Mouse (Mus musculus) forebrain, embryonic 10.5 days (tissue): ENCODE measurements around the gene Cdkn1b. TPM values are rescaled to one million over a fixed set of nuclear protein-coding genes. Genes with fewer than 3 reads are reported as not detected.

Source experiments
- DNase-seq: peaks from one replicate; pipeline ENCODE4 v3.0.0-alpha.2; 2017; ENCODE audit warnings: low spot score; ENCODE audit errors: extremely low spot score
- H3K27ac ChIP-seq: fragments of 300-500 bp; sonication (generic); 2 replicates; pipeline ENCODE4 v1.5.1; 2016; ENCODE audit warnings: mild to moderate bottlenecking
- H3K27me3 ChIP-seq: fragments of 300-500 bp; sonication (generic); 2 replicates; pipeline ENCODE4 v1.6.1; 2016; ENCODE audit warnings: mild to moderate bottlenecking; ENCODE audit not compliant: poor library complexity, severe bottlenecking
- H3K36me3 ChIP-seq: fragments of 300-500 bp; sonication (generic); replicated peaks from 2 replicates; pipeline ENCODE4 v1.6.1; 2016; ENCODE audit warnings: mild to moderate bottlenecking, moderate library complexity
- H3K4me1 ChIP-seq: fragments of 300-500 bp; sonication (generic); 2 replicates; pipeline ENCODE4 v1.6.1; 2016
- H3K4me3 ChIP-seq: fragments of 300-500 bp; sonication (generic); 2 replicates; pipeline ENCODE4 v1.5.1; 2016; ENCODE audit warnings: mild to moderate bottlenecking, moderate library complexity
- H3K9me3 ChIP-seq: fragments of 300-500 bp; sonication (generic); 2 replicates; pipeline ENCODE4 v1.6.1; 2016; ENCODE audit warnings: mild to moderate bottlenecking, moderate library complexity
- WGBS: fragments of 180-500 bp; shearing (Covaris S2); methylation state at CpG from one replicate; pipeline ENCODE4 v1.1.7; 2016; 5-methylcytosine and 5-hydroxymethylcytosine counted together
- polyA plus RNA-seq: library from polyadenylated mRNA; unstranded; fragments of >200 nt; fragmentation: Nextera tagmentation; extraction: Ambion mirVana; gene quantifications from 2 replicates; pipeline ENCODE4 v1.2.1, GENCODE M21; 2016

Gene Cdkn1b
- polyA plus RNA-seq, 1 experiment from 2014 or later: 19.0 TPM

- no peaks in the 10 kb centered on the region for H3K27me3 ChIP-seq
- no peaks in the 10 kb centered on the region for H3K36me3 ChIP-seq
- H3K9me3 ChIP-seq: 0 out of 2 replicates have a peak, but pooled peaks cover 3% of the 10 kb centered on the region
- 90% methylated on average over 1 of the region's 1 CpGs for WGBS
- H3K4me1 ChIP-seq: peaks cover 13% of the 10 kb centered on the region
- no peak overlapping the region for H3K4me3 ChIP-seq
- DNase-seq: no peak
- H3K27ac ChIP-seq: no peak overlapping the region
These were observed 48.1 kb downstream of the Cdkn1b start for GRCm38 (mm10) chr6:134968326-134968725.

- Histone ChIP-seq H3K36me3 (no peaks in the 10 kb centered on the region), H3K4me3 (no peak overlapping the region), H3K9me3 (0 out of 2 replicates have a peak, but pooled peaks cover 3% of the 10 kb centered on the region), H3K27ac (no peak overlapping the region), H3K27me3 (no peaks in the 10 kb centered on the region), H3K4me1 (peaks cover 3% of the 10 kb centered on the region; the same call in 1 of the 2 replicates)
- WGBS: 93% methylated on average over 2 of the region's 2 CpGs
- DNase-seq: no peak
These were observed 49.3 kb downstream of the Cdkn1b start for GRCm38 (mm10) chr6:134969498-134969897.

GRCm38 (mm10) chr6:134972096-134972495 lies 51.9 kb downstream of the Cdkn1b start:
- H3K36me3 ChIP-seq: no peaks in the 10 kb centered on the region
- no peak overlapping the region for H3K4me3 ChIP-seq
- H3K27me3 ChIP-seq: no peaks in the 10 kb centered on the region
- DNase-seq: no peak
- H3K9me3 ChIP-seq: 0 out of 2 replicates have a peak, but pooled peaks cover 3% of the 10 kb centered on the region
- no peak overlapping the region for H3K27ac ChIP-seq
- 72% methylated on average over 4 of the region's 4 CpGs for WGBS
- H3K4me1 ChIP-seq: peaks cover 10% of the 10 kb centered on the region; the same call in 1 of the 2 replicates

Other genes starting within 250 kb of the Cdkn1b start
- gene Dusp16, start 127.8 kb upstream of the Cdkn1b start, polyA plus RNA-seq: 16.0 and 19.7 TPM in 2 replicates
- gene Crebl2, start 90.2 kb upstream of the Cdkn1b start, polyA plus RNA-seq: 0.86 and 1.1 TPM in 2 replicates
- 28.7 and 28.8 TPM in 2 replicates for gene Gpr19, start 21.8 kb upstream of the Cdkn1b start, polyA plus RNA-seq
- 2.5 and 3.1 TPM in 2 replicates for gene Apold1, start 61.3 kb downstream of the Cdkn1b start, polyA plus RNA-seq
- 115 and 116 TPM in 2 replicates for gene Ddx47, start 91.2 kb downstream of the Cdkn1b start, polyA plus RNA-seq
- 3.8 and 4.0 TPM in 2 replicates for gene Gprc5a, start 145.2 kb downstream of the Cdkn1b start, polyA plus RNA-seq
- gene Gprc5d, start 197.9 kb downstream of the Cdkn1b start, polyA plus RNA-seq: 0.11 TPM in 1 of 2 replicates, not detected in the other